Mouse (Mus musculus): ENCODE results near the gene Nhp2.

The Nhp2 gene

DNA sequence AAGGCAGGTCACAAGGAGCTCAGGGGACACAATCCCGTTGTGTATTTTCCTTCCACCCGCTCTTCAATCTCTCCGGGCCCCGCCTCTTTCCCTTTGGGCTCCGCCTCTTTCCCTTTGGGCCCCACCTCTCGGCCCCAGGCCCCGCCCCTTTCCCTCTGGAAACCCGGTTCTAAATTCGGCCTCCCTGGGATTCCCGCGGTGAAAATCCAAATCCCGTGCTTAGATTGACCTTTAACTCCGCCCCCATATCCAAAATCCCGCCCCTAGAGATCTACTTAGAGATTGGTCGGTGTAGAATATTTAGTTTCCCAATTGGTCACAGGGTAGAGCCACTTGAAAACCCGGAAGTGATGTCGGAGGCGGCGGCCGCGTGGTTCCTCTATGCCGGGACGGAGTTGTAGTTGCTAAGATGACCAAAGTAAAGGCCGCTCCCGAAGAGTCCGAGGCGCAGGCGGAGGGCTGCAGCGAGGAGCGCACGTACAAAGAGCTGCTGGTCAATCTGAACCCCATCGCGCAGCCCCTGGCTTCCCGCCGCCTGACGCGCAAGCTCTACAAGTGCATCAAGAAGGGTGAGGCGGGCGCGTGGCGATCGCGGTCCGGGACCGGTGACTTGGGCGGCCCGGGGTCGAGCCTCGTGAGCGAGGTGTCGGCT lies at the start of gene Nhp2:
Nhp2 (plus strand) TSS at position 327 of the 652 bp plus-strand sequence.
- DNase-seq (ENCODE audit: low spot score in 2 of 2) = peak; percentile 75 to 76

DNA sequence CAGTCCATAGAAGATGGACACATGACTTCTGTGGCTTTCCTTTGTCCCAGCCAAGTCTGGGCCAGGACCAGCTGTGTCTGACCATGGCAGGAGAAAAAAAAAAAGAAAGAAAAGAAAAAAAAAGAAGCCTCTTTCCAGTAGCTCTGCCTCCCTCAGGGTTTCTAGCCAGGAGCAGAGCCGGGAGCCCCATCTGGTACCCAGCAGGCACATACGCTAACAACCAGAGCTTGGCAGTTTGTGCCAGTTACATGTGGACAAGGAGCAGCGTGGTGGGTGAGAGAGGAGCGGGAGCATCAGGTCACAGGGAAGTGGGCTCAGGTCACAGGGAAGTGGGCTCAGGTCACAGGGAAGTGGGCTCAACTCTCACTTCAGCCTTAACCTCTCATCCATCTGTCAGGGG lies 43.1 kb upstream of the Nhp2 start:
- no peak for DNase-seq (ENCODE audit: low spot score in 2 of 2)

DNA sequence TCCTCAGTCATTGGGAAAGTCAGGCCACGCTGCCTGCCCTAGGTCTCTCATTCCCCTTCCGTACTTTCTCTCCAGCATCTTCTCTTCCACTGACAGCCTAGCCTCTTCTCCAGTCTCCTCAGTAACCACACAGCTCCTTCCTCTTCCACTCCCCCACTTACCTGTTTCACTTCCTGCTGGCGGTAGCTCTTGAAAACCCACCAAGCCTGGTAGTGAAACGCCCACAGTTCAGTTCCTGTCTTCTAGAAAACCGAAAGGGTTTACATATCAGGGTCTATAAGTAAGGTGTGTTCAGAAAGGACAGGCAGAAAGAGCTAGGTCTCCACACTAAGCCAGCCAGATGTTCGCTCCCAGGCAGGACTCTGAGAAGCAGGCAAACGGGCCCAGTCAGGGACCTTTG lies 41.9 kb upstream of the Nhp2 start:
- DNase-seq (ENCODE audit: low spot score in 2 of 2) = peak; percentile 39 to 56

DNA sequence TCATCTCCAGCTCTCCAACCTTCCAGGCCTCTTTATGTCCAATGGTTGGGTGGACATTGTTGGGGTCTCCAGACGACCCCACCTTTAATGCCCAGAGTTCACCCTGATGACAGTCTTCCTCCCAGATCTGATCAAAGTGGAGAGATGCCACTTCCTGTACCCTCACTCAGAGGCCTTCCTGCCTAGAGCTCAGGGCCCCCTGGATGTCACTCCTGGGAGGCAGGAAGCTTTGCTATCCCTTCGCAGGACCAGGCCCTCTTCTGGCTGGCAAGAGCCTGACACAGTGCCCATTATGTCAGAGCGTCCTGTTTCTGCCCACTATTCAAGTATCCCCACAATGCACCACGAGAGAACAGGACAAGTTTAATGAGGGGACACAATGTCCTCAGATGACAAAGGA lies 40.5 kb upstream of the Nhp2 start:
- DNase-seq (ENCODE audit: low spot score in 2 of 2) = peak in 1 of 2 experiments; percentile 33

DNA sequence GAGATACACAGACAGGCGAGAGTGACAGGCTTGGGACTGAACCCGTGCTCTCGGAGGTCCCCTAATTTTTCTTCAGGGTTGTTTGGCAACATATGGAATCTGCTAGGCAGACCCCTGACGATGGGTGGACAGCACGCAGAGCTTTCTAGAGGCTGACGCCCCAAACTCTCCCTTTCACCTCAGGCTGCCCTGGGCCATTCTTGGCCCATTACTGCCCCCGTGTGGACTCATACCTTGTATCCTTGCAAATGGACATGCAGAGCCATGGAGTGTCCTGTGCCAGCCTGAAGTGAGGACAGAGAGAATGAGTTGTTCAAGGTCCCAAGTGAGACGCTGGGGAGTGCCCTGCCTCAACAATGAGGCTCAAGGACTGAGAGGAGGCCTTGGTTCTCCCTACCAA lies 36.8 kb upstream of the Nhp2 start:
- peak; percentile 40 to 63 for DNase-seq (ENCODE audit: low spot score in 2 of 2)

DNA sequence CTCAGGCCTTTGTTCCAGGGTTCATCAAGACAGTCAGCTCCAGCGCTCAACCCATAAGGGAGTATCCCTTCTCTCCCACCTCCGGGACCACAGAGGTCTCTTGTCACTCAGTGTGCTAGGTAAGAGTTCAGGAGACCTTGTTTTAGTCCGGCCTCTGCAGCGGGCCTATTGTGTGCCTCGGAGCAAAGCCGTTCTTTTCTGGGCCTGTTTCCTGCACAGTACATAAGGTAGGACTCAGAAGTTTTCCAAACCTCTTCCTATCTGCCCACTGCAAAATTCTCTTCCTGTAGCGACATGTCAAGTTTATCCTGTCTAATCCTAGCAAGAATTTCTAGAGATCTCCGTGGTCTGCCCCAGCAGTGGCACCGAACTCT lies 35.5 kb upstream of the Nhp2 start:
- DNase-seq (ENCODE audit: low spot score in 2 of 2) = no peak

DNA sequence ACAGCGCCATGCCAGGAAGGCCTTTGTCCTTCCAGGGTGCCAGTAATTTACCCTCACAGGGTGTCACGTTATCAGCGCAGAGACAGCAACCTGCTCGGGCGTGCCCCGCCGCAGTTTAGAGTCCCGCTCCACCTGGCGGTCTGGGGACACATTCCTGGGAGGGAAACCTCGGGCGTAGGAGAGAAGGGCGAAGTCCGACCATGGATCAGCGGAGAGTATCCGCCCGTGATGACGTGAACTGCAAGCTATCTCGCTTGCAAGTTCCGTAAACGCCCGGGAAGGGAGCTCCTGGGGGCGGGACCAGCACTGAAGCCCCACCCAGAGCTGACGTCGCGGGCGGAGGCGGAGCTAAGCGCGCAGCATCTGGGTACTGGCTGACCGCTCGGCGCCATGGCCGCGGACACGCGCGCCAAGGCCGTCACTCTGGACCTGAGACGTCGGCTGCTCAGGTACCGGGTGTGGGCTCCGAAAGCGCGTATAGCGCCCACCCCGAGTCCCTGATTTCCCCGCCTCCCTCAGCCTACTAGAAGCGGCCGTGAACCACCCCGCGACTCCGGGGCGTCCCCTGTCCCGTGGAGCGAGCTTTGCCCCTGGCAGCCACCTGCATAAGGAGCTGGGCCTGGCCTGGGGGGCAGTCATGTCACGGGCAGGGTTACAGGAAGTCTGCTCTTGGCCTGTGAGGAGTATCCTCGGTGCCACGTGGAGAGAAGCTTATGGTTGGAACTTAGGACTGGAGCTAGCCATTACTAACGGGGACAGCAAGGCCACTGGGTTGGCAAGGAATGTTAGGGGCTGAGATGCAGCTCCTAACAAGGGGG lies 34.9 kb upstream of the Nhp2 start, which contains the start of gene Phykpl:
Phykpl (plus strand) TSS at position 327 of the 818 bp plus-strand sequence.
- DNase-seq (ENCODE audit: low spot score in 2 of 2) = peak; percentile 87 to 93

DNA sequence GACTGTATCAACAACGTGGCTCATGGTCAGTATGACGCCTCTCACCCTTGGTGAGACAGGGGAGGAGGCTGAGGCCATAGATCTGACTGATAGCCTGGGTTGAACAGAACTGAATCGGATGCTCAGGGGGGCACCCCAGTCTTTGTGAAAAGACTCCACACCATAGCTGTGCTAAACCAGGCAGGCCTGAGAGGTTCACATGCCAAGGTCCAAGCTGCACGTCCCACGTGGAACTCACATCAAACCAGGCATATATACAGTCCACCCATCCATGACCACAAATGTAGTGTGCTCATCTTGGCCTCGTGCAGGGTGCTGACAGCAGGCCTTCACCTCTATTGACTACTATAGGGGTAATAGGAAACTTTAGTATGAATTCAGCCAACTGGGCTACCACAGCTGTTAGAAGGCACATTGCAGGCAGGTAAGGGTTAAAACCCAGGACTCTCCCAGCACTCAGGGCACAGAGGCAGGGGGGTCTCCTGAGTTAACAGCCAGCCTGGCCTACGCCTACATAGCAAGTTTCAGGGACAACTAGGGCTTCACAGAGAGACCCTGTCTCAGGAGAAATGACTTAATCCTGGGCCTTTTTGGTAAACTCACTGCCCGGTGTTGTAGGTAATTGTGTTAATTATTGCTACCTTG lies 33.8 kb upstream of the Nhp2 start:
- no peak for DNase-seq (ENCODE audit: low spot score in 2 of 2)

DNA sequence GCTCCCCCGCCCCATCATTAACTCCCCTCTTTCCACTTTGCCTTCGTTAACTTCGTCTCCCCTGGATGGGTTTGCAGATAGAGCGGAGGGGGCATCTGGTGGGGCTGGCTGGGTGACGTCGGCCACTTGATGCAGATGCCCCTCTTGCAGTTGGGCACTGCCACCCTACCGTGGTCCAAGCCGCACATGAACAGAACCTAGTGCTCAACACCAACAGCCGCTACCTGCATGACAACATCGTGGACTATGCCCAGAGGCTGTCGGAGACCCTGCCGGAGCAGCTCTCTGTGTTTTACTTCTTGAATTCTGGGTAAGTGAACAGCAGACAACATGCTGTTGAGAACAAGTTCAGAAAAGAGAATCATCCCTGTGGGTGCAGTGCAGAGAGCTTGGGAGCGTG lies 33.1 kb upstream of the Nhp2 start:
- no peak for DNase-seq (ENCODE audit: low spot score in 2 of 2)

DNA sequence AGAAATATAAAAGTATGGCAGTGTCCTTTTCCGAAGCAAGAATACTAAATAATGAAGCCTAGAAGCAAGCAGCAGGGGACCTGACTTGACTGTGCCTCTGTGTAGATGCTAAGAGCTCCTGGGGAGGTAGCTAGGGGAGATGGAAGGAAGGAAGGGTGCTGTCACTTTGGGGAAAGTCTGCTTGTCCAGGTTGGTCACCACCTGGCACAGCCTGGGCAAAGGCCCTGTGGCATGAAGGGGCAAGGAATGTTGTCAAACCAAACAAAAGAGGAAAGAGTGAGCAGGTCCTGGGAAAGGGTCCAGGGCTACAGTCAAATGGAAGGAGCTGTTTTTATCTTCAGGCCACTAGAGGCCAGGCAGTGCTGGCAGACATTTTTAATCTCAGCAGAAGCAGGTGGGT lies 32.5 kb upstream of the Nhp2 start:
- no peak for DNase-seq (ENCODE audit: low spot score in 2 of 2)

DNA sequence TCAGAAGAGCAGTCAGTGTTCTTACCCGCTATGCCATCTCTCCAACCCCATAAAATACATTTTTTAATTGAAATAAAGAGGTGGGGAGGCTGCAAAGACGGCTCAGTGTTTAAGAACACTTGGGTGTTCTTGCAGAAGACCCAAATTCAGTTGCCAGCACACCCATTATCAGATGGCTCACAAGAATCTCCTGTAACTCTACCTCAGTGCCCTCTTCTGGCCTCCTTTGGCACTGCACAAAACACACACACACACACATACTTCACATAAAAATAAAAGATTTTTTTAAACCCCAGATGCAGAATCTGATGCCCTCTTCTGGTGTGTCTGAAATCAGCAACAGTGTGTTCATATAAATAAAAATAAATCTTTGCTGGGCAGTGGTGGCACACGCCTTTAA lies 30.7 kb upstream of the Nhp2 start:
- DNase-seq (ENCODE audit: low spot score in 2 of 2) = no peak

DNA sequence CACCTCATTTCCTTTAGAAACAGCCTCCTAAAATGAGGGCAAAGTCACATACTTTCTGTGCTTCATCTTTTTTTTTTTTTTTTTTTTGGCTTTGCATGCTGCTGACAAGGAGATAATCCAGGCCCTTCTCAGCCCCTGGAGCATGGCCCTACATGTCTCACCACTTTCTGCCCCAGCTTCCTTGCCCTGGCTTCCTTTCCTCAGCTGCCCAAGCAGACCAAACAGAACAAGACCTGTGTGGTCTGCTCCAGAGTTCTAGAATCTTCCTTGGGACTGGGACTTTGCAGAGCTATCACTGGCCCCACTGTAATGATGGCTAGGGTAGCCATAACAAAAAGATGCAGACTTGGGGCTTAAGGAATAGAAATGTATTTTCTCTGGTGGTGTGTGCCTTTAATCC lies 29.5 kb upstream of the Nhp2 start:
- DNase-seq (ENCODE audit: low spot score in 2 of 2) = no peak

DNA sequence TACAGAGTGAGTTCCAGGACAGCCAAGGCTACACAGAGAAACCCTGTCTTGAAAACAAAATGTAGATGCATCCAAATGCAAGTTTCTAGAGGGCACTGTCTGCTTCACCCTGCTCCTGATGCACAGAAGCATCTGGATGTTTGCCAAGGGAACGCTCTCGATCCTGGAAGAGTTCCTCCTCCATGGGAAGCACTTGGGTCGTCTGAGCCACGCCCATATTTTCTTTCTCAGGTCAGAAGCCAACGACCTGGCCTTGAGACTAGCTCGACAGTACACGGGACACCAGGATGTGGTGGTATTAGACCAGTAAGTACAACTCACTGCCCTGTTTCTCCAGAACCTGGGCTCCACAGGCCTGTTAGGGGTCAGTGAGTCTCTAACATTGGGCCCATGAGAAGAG lies 28.4 kb upstream of the Nhp2 start:
- DNase-seq (ENCODE audit: low spot score in 2 of 2) = no peak

DNA sequence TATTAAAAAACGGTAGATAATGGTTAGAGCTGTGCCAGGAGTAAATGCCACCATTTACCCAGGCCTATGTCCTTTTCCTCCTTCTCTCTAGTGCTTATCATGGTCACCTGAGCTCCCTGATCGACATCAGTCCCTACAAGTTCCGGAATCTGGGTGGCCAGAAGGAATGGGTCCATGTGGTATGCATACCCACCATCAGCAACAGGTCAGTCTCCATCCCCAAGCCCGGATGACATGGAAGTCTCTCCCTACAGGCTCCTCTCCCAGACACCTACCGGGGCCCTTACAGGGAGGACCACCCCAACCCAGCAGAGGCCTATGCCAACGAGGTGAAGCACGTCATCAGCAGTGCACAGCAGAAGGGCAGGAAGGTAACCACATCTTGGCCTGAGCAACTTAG lies 27.6 kb upstream of the Nhp2 start:
- no peak for DNase-seq (ENCODE audit: low spot score in 2 of 2)

DNA sequence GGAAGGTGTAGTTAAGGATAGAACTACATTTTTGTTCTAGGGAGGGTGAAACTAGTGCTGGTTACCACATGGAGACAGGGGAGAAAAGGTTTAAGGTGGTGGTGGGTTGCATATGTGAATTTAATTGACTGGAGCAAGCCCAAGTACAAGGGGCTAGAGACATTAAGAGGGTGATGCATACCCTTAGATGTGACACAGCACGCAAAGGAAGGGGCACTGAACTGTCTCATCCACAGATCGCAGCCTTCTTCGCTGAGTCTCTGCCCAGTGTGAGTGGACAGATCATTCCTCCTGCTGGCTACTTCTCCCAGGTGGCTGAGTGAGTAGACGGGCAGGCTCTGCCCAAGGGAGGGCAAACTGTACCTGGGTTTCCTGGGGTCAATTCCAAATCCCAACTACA lies 26.2 kb upstream of the Nhp2 start:
- DNase-seq (ENCODE audit: low spot score in 2 of 2) = no peak

DNA sequence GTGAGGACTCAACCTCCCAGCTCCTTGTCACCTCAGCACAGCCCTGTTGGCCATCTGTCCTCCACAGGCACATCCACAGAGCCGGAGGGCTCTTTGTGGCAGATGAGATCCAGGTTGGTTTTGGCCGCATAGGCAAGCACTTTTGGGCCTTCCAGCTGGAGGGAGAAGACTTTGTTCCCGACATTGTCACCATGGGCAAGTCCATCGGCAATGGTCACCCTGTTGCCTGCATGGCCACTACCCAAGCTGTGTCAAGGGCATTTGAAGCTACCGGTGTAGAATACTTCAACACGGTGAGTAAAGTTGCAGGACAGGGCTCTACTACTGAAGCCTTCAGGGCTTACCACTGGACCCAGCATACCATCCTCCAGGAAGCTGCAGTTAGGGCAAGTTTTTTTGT lies 25.7 kb upstream of the Nhp2 start:
- no peak for DNase-seq (ENCODE audit: low spot score in 2 of 2)

DNA sequence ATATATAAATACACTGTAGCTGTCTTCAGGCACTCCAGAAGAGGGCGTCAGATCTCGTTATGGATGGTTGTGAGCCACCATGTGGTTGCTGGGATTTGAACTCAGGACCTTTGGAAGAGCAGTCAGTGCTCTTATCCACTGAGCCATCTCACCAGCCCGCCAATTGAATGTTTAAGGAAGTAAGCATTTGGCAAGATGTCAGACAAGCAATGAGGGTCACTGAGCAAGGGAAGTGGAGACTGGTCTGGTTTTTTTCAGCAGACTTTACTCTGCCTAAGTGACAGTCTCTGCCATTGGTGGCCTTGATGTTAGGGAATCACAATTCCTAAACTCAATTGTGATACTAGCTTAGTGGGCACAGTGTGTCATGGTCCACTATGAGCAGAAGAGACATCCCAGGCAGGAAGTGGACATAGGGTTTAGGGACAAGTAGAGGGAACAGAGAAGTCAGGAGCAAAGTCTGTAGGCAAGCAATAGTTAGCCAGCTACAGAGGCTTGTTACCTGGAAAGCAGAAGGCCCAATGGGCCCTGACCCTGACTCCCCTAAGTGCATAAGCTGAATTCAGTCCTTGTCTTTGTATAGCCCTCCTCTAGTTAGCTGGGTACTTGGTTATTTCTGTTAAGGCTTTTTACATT lies 24.7 kb upstream of the Nhp2 start:
- DNase-seq (ENCODE audit: low spot score in 2 of 2) = no peak

DNA sequence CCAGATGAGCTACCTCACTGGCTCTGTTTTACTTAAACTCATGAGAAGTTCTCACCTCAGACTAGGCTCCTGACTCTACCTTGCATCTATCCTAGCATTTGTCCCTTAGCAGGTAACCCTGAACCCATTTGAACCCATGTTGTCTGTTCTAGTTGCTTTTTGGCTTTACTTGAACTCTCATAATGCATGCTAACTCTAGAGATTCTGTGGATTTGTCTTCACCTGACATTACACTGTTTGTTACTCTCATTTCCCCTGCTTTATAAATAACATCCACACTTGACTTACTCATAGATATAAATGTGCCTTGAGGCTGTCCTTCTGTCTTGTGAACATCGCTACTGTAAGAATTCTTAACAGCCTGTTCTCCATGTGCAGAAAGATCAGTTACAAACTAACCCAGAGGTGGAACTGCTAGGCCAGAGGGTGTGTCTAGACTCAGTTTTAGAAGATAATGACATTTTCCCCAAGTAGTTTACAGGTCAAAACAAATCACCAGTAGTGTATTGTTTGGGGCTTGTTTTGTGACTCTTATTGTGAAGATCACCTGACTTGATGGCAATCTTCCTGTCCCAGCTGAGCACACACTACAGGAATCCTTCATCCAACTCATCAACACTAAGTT lies 24.0 kb upstream of the Nhp2 start:
- no peak for DNase-seq (ENCODE audit: low spot score in 2 of 2)

DNA sequence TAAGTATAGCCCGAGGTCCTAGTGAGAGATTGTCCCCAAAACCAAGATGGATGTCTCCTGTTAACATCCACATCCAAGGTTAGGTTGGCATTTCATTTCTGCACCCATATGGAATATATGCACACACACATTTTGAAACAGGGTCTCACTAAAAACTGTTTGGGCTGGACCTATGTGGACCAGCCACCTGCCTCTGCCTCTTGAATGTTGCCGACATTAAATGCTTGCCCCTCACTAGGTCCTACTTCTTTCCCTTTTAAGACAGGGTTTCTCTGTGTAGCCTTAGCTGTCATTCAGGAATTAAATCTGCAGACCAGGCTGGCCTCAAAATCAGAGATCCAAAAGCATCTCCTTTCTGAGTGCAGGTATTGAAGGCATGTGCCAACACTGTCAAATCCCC lies 22.0 kb upstream of the Nhp2 start:
- DNase-seq (ENCODE audit: low spot score in 2 of 2) = no peak

DNA sequence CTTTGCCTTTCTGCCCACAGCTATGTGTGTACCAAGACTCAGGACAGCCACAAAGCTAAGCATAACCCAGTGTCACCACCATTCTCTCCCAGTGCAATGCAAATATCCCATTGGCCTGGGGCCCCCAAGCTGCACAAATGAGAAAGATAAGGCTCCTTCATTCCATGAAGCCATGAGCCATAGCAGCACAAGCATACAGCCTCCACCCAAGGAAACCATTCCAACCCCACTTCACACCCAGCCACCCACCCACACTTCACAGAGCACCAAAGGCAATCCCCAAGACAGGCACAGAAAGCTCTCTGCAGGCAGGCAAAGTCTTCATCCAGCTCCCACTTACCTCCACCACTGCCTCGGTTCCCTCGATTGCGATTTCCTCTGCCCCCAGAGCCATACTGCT lies 17.3 kb upstream of the Nhp2 start:
- DNase-seq (ENCODE audit: low spot score in 2 of 2) = no peak

DNA sequence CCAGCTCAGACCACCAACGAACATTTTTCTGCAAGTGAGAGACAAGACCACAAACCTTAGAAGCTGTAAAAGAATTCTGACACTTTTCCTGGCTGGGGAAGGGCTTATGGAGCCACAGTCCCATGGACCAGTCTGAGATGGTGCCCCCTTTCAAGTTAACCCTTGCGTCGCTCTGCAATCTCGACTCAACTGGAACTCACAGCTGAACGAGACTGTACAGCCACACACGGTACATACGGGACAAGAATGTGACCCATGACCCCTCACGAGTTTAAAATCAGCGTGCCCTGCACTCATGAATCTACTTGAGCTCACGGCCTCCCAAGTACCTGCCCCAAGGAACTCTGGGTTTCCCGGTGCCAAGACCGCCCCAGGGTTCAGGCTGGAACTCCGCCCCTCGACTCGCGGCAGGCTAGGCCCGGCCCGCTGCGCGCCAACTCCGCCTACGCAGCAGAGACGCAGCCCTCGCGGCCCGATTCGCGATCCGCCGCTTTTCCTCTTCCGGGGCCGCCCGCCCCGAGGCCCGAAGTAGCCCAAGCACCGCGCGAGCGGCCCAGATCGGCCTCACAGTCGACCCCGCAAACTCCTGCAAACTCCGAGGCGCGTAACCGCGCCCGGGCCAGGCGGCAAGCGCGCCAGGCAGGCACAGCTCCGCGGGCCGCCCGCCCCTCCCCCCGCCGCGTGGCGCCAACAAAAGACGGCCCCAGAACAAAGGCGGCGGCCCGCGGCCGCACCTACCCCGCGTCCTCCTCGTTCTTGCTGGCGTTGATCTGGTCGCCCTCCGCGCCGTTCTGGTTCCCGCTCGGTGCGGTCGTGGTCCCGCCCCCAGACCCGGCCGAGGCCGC lies 13.7 kb upstream of the Nhp2 start:
- peak; percentile 82 to 85 for DNase-seq (ENCODE audit: low spot score in 2 of 2)
